Mouse (Mus musculus) natural killer cell, adult 2 months (primary cell): Measurements from ENCODE around the gene Wfdc3.
A peak's percentile ranks its signal among the peaks of the same experiment; 100 is the strongest.

ENCODE experiments used
- DNase-seq, 2 experiments: peaks; one replicate each; pipeline ENCODE4 v3.0.0; 2022; ENCODE audit warnings: low spot score in 2 of 2

The Wfdc3 gene

GRCm38 (mm10) chr2:164745843-164746479, at the start of gene Wfdc3, which contains the start of gene Dnttip1:
Gene Wfdc3 (minus strand): TSS chr2:164745931.
Gene Dnttip1 (plus strand): TSS chr2:164745983.
- DNase-seq = peak; percentile 91 to 94

- DNase-seq = peak; percentile 70 to 75
Observed at GRCm38 (mm10) chr2:164794293-164794692, 48.6 kb upstream of the Wfdc3 start.

GRCm38 (mm10) chr2:164793772-164794171, 48.0 kb upstream of the Wfdc3 start:
- no peak for DNase-seq

- DNase-seq = peak; percentile 38 to 60
Observed at GRCm38 (mm10) chr2:164793236-164793635, 47.5 kb upstream of the Wfdc3 start.

- DNase-seq = no peak
Observed at GRCm38 (mm10) chr2:164792400-164793190, 46.9 kb upstream of the Wfdc3 start.

GRCm38 (mm10) chr2:164791841-164792261, 46.1 kb upstream of the Wfdc3 start:
- no peak for DNase-seq

GRCm38 (mm10) chr2:164790451-164790850, 44.7 kb upstream of the Wfdc3 start:
- DNase-seq = no peak

GRCm38 (mm10) chr2:164788411-164788810, 42.7 kb upstream of the Wfdc3 start:
- DNase-seq = no peak

GRCm38 (mm10) chr2:164787779-164788178, 42.0 kb upstream of the Wfdc3 start:
- no peak for DNase-seq

GRCm38 (mm10) chr2:164787032-164787431, 41.3 kb upstream of the Wfdc3 start:
- no peak for DNase-seq

- no peak for DNase-seq
Observed at GRCm38 (mm10) chr2:164786388-164786885, 40.7 kb upstream of the Wfdc3 start.

GRCm38 (mm10) chr2:164785481-164786387, 40.0 kb upstream of the Wfdc3 start, which contains the start of gene Snx21:
Gene Snx21 (plus strand): TSS chr2:164785823.
- peak; percentile 38 to 51 for DNase-seq

- no peak for DNase-seq
Observed at GRCm38 (mm10) chr2:164784869-164785420, 39.2 kb upstream of the Wfdc3 start.

- no peak for DNase-seq
Observed at GRCm38 (mm10) chr2:164783926-164784581, 38.3 kb upstream of the Wfdc3 start.

GRCm38 (mm10) chr2:164781876-164782275, 36.1 kb upstream of the Wfdc3 start:
- no peak for DNase-seq

- no peak for DNase-seq
Observed at GRCm38 (mm10) chr2:164779481-164780086, 33.9 kb upstream of the Wfdc3 start, which contains the start of gene Tnnc2. Gene Tnnc2 (minus strand): TSS chr2:164779967.

- DNase-seq = no peak
Observed at GRCm38 (mm10) chr2:164778809-164779208, 33.1 kb upstream of the Wfdc3 start.

- DNase-seq = no peak
Observed at GRCm38 (mm10) chr2:164778015-164778287, 32.2 kb upstream of the Wfdc3 start.

GRCm38 (mm10) chr2:164777246-164778014, 31.7 kb upstream of the Wfdc3 start:
- DNase-seq = no peak

GRCm38 (mm10) chr2:164776801-164777200, 31.1 kb upstream of the Wfdc3 start:
- no peak for DNase-seq
